Mouse (Mus musculus) hindbrain, embryonic 14.5 days (tissue): ENCODE results near the gene Sesn2. TPM values are rescaled to one million over a fixed set of nuclear protein-coding genes. Genes with fewer than 3 reads are reported as not detected.
A peak's percentile ranks its signal among the peaks of the same experiment; 100 is the strongest.

ENCODE experiments used
- ATAC-seq: fragments of 200-750 bp; cut with Nextera tagmentation; 2 replicates; pipeline ENCODE4 v1.8.0; 2017; ENCODE audit warnings: moderate number of reproducible peaks, mild to moderate bottlenecking, moderate TSS enrichment, moderate library complexity; ENCODE audit not compliant: low FRiP score
- DNase-seq: peaks from one replicate; pipeline ENCODE4 v3.0.0-alpha.2; 2015; ENCODE audit warnings: low spot score
- H3K27ac ChIP-seq: fragments of 300-500 bp; sonication (generic); 2 replicates; pipeline ENCODE4 v1.5.1; 2014; ENCODE audit warnings: mild to moderate bottlenecking, moderate library complexity
- H3K27me3 ChIP-seq: fragments of 300-500 bp; sonication (generic); 2 replicates; pipeline ENCODE4 v1.6.1; 2014; ENCODE audit warnings: mild to moderate bottlenecking, low read length, mixed read lengths; ENCODE audit not compliant: control insufficient read depth, insufficient read depth
- H3K36me3 ChIP-seq: fragments of 300-500 bp; sonication (generic); replicated peaks from 2 replicates; pipeline ENCODE4 v1.6.1; 2014; ENCODE audit not compliant: control insufficient read depth, insufficient read depth
- H3K4me1 ChIP-seq: fragments of 300-500 bp; sonication (generic); replicated peaks from 2 replicates; pipeline ENCODE4 v1.6.1; 2014; ENCODE audit warnings: antibody characterized with exemption, low read length, mixed read lengths; ENCODE audit not compliant: control insufficient read depth, insufficient read depth
- H3K4me2 ChIP-seq: fragments of 300-500 bp; sonication (generic); replicated peaks from 2 replicates; pipeline ENCODE4 v1.6.1; 2014; ENCODE audit warnings: mild to moderate bottlenecking, moderate library complexity
- H3K4me3 ChIP-seq: fragments of 300-500 bp; sonication (generic); replicated peaks from 2 replicates; pipeline ENCODE4 v1.5.1; 2014; ENCODE audit warnings: mild to moderate bottlenecking, low read length
- H3K9ac ChIP-seq: fragments of 300-500 bp; sonication (generic); 2 replicates; pipeline ENCODE4 v1.6.1; 2014
- H3K9me3 ChIP-seq: fragments of 300-500 bp; sonication (generic); 2 replicates; pipeline ENCODE4 v1.6.1; 2016; ENCODE audit warnings: low read length; ENCODE audit not compliant: control insufficient read depth
- WGBS: fragments of 180-500 bp; shearing (Covaris S2); extraction: QIAGEN DNeasy Blood & Tissue Kit; methylation state at CpG from one replicate; pipeline ENCODE4 v1.1.7; 2014; 5-methylcytosine and 5-hydroxymethylcytosine counted together
- polyA plus RNA-seq: library from polyadenylated mRNA; unstranded; fragments of >200 nt; fragmentation: Nextera tagmentation; extraction: Ambion mirVana; gene quantifications from 2 replicates; pipeline ENCODE4 v1.2.1, GENCODE M21; 2014

The Sesn2 gene
- polyA plus RNA-seq, 1 experiment from 2014 or later = 7.1 TPM

GRCm38 (mm10) chr4:132532981-132533916 lies 22.9 kb upstream of the Sesn2 start, which contains the start of gene Atpif1:
Gene Atpif1, minus strand, starts transcription at chr4:132533659.
- Histone ChIP-seq H3K4me2 (peak within 1 kb of the TSS; percentile 70), H3K27me3 (no peaks in the 10 kb centered on the region), H3K4me1 (peaks cover 32% of the 10 kb centered on the region), H3K9ac (peak within 1 kb of the TSS; percentile 97), H3K4me3 (peak within 1 kb of the TSS; percentile 81), H3K36me3 (peaks cover 21% of the 10 kb centered on the region), H3K9me3 (no peaks in the 10 kb centered on the region), H3K27ac (peak within 1 kb of the TSS; percentile 98)
- under 1% methylated on average over 63 of the region's 63 CpGs for WGBS
- DNase-seq (peak; percentile 93), ATAC-seq (peak; percentile 92)

GRCm38 (mm10) chr4:132532496-132532895 lies 22.2 kb upstream of the Sesn2 start:
- Histone ChIP-seq H3K27me3 (no peaks in the 10 kb centered on the region), H3K36me3 (peaks cover 21% of the 10 kb centered on the region), H3K4me2 (peak overlapping the region; percentile 70), H3K9ac (peak overlapping the region; percentile 97), H3K4me3 (peak overlapping the region; percentile 81), H3K4me1 (peaks cover 32% of the 10 kb centered on the region), H3K9me3 (no peaks in the 10 kb centered on the region), H3K27ac (peak overlapping the region; percentile 98)
- WGBS = 38% methylated on average over 5 of the region's 5 CpGs
- DNase-seq (no peak), ATAC-seq (no peak)

GRCm38 (mm10) chr4:132530033-132530804 lies 19.9 kb upstream of the Sesn2 start:
- no peaks in the 10 kb centered on the region for H3K27me3 ChIP-seq
- no peak overlapping the region for H3K4me2 ChIP-seq
- no peak for ATAC-seq
- peaks cover 21% of the 10 kb centered on the region for H3K36me3 ChIP-seq
- no peak overlapping the region for H3K4me3 ChIP-seq
- 96% methylated on average over 20 of the region's 20 CpGs for WGBS
- no peaks in the 10 kb centered on the region for H3K9me3 ChIP-seq
- H3K9ac ChIP-seq = no peak overlapping the region
- peaks cover 22% of the 10 kb centered on the region for H3K4me1 ChIP-seq
- H3K27ac ChIP-seq = no peak overlapping the region
- no peak for DNase-seq

DNA sequence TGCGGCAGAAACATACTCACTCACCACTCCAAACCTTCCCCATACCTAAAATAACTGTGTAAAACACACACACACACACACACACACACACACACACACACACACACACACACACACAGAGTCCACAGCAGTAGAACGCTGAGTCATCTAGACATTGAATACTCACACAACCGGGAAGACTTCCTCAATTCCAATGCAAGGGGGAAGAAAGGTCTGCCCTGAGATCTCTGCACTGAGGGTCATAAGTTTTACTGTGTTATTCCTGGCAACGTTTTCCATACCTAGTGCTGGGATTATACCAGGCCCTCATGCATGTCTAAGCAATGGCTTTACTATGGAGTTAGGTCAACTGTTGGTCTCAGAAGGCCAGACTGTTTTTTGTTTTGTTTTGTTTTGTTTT lies 19.0 kb upstream of the Sesn2 start:
- H3K27me3 ChIP-seq = no peaks in the 10 kb centered on the region
- no peak for DNase-seq

GRCm38 (mm10) chr4:132527917-132528522 lies 17.7 kb upstream of the Sesn2 start:
- Histone ChIP-seq H3K4me2 (no peak overlapping the region), H3K9ac (no peak overlapping the region), H3K4me1 (peaks cover 18% of the 10 kb centered on the region), H3K27ac (no peak overlapping the region), H3K36me3 (peaks cover 21% of the 10 kb centered on the region), H3K9me3 (no peaks in the 10 kb centered on the region), H3K27me3 (no peaks in the 10 kb centered on the region), H3K4me3 (no peak overlapping the region)
- DNase-seq (no peak), ATAC-seq (no peak)
- WGBS = 93% methylated on average over 8 of the region's 8 CpGs

More for the DNA sequence above, 19.0 kb upstream of the Sesn2 start:
- peaks cover 21% of the 10 kb centered on the region for H3K36me3 ChIP-seq
- no peak overlapping the region for H3K4me3 ChIP-seq
- ATAC-seq = no peak
- H3K27ac ChIP-seq = no peak overlapping the region
- H3K9ac ChIP-seq = no peak overlapping the region
- H3K4me2 ChIP-seq = no peak overlapping the region
- 89% methylated on average over 4 of the region's 4 CpGs for WGBS
- no peaks in the 10 kb centered on the region for H3K9me3 ChIP-seq
- H3K4me1 ChIP-seq = peaks cover 22% of the 10 kb centered on the region

GRCm38 (mm10) chr4:132526678-132527077 lies 16.4 kb upstream of the Sesn2 start:
- H3K9me3 ChIP-seq = no peaks in the 10 kb centered on the region
- H3K4me2 ChIP-seq = no peak overlapping the region
- peaks cover 21% of the 10 kb centered on the region for H3K36me3 ChIP-seq
- H3K4me3 ChIP-seq = no peak overlapping the region
- H3K27me3 ChIP-seq = no peaks in the 10 kb centered on the region
- no peak overlapping the region for H3K9ac ChIP-seq
- WGBS = 53% methylated on average over 2 of the region's 2 CpGs
- H3K4me1 ChIP-seq = peaks cover 8% of the 10 kb centered on the region
- no peak for ATAC-seq
- DNase-seq = no peak
- no peak overlapping the region for H3K27ac ChIP-seq

DNA sequence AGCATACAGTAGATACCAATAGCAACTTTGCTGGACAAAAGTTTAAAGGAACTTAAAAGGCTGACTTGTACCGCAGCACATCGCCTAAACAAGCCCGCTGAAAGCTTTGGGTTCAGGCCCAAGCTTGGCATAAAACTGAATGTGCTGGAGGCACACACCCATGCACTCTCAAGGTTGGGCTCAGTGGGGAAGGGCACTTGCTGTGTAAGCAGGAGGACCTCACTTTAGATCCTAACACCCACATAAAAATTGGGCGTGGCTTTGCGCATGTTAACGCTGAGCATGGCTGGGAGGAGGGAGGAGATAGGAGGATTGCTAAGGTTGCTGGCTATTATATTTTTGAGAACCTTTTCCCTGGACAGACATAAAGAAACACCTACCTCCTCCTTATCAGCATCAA lies 14.5 kb upstream of the Sesn2 start:
- no peak for DNase-seq
- Histone ChIP-seq H3K27ac (no peak overlapping the region), H3K4me2 (no peak overlapping the region), H3K36me3 (peaks cover 7% of the 10 kb centered on the region), H3K9ac (no peak overlapping the region), H3K27me3 (no peaks in the 10 kb centered on the region), H3K4me3 (no peak overlapping the region), H3K4me1 (no peaks in the 10 kb centered on the region), H3K9me3 (no peaks in the 10 kb centered on the region)
- ATAC-seq = no peak
- WGBS = 43% methylated on average over 6 of the region's 6 CpGs

DNA sequence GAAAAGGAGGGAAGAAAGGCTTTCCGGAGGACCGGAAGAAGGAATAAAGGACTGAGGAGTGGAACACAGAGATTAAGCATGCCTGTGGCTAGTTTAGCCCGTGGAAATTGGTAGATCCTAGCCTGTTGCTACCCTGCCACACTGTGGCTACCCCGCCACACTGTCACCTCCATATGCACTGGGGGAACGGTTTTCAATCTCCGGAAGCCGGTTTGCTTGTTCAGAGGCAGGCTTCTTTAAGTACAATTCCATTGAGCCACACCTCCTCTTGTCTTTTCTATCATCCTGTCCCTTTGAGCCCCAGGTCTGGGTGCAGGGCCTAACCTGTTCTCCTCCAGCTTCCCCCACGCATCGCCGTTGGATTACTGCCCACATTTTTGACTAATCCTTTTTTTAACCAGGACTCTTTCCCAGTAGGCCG lies 14.0 kb upstream of the Sesn2 start:
- H3K27me3 ChIP-seq = no peaks in the 10 kb centered on the region
- H3K36me3 ChIP-seq = peaks cover 3% of the 10 kb centered on the region; the same call in 1 of the 2 replicates
- DNase-seq = no peak
- 18% methylated on average over 11 of the region's 11 CpGs for WGBS
- no peaks in the 10 kb centered on the region for H3K4me1 ChIP-seq
- no peak overlapping the region for H3K4me3 ChIP-seq
- H3K27ac ChIP-seq = no peak overlapping the region
- no peaks in the 10 kb centered on the region for H3K9me3 ChIP-seq
- no peak overlapping the region for H3K9ac ChIP-seq
- no peak overlapping the region for H3K4me2 ChIP-seq
- ATAC-seq = no peak

DNA sequence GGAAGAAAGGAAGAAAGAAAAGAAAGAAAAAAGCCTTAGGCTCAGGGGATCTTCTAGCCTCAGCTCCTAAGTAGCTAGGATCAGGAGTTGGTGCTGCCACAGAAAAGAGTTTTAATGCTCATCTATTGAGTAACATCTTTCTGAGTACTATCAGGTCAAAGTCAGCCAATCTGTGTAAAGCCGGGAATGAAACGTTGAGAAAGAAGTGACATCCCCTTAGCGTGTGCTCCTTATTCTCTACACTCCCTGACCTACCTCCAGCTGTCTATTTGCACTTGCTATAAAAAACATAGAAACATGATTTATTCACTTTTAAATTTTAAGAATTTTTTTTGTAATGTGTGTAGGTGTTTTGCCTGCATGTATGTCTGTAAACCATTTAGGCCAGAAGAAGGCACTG lies 8.9 kb upstream of the Sesn2 start:
- Histone ChIP-seq H3K27me3 (no peaks in the 10 kb centered on the region), H3K4me1 (peaks cover 5% of the 10 kb centered on the region; the same call in 1 of the 2 replicates), H3K4me2 (no peak overlapping the region), H3K27ac (no peak overlapping the region), H3K9ac (no peak overlapping the region), H3K9me3 (no peaks in the 10 kb centered on the region), H3K4me3 (no peak overlapping the region), H3K36me3 (no peaks in the 10 kb centered on the region)
- 91% methylated on average over 3 of the region's 3 CpGs for WGBS
- DNase-seq = no peak
- no peak for ATAC-seq
